Mouse (Mus musculus) left cerebral cortex, adult 9 months (tissue): ENCODE data around the gene Gab1.

ENCODE experiments used
- DNase-seq, 2 experiments: peaks; one replicate each; pipeline ENCODE4 v3.0.0; 2022; ENCODE audit warnings: low spot score in 2 of 2

Gene Gab1

DNA sequence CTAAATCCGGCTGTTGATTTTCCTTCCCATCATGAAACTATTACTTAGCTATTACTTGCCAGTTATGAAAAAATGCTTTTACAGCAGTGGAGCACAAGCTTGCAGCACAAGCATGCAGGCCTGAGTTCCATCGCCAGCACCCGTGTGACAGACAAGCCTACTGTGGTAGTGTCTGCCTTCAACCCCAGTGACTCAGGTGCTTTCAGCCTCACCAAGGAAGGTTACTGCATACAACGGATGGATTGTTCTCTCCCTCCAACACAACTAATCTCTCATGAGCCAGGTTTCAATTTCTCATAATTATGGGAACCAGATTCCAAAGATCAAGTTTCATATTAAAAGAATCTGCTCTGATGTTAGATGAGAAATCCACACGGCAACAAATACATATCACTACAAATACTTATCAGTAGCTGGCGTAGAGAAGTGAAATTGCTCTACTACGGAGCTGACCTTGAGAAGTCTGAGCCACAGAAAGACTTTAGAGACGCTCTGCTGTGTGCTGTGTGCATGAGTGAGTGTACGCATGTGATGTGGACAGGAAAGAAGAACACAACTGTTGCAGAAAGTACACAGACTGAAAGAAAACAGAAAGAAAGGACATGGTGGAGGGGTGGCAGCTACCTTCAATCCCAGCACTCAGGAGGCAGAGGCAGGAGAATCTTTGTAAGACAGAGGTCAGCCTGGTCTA is 36.4 kb downstream of the Gab1 start:
- no peak for DNase-seq

DNA sequence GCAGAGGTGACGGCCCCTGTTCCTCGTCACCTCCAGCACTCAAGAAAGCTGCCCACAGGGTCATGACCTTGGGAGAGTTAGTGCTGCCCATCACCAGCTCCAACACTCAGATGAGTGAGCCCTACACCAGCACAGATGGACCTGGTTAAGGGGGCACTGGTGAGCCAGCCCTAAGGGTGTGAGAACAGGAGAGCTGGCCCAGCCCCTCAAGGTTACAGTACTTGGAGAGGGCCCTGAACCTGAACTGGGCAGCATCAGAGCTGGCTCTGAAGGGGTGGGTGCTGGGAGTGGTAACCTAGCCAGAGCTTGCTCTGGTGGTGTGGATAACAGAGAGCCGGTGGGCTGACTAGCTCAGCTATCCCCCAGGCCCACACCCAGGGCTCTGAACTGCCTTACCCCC is 37.8 kb downstream of the Gab1 start:
- DNase-seq: no peak

DNA sequence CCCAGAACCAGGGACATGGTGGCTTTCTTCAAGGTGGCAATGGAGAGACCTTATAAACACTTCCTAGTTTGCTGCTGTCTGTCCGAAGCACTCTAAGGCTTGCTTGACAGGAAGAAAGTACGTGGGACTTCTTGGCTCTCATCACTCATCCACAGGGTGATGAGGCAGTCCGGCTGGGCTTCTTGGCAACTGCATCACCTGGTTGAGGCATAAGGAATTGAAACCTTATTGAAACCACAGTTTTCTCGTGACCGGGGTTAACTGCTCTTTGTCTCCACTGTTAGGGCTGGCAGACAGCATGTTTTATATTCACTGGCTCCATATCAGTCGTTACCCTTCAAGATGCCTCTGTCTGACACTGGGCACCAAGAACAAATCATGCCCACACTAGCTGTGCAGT is 40.2 kb downstream of the Gab1 start:
- no peak for DNase-seq

DNA sequence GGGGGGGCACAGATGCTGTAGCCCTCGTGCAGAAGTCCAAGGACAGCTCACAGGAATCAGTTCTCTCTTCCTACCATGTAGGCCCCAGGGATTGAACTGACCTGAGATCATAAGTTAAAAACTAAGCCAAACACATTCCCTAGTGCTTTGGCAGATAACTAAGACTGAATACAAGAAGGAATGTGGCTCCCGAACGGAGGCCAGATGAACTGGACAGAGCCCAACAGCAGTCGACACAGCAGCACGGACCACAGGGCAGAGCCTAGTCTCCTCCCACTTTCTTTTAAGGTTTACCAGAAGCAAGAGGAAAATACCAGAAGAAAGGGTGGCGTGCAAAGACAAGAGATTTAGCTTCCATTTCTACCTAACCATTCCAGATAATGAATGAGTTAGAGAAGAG is 42.1 kb downstream of the Gab1 start:
- no peak for DNase-seq

DNA sequence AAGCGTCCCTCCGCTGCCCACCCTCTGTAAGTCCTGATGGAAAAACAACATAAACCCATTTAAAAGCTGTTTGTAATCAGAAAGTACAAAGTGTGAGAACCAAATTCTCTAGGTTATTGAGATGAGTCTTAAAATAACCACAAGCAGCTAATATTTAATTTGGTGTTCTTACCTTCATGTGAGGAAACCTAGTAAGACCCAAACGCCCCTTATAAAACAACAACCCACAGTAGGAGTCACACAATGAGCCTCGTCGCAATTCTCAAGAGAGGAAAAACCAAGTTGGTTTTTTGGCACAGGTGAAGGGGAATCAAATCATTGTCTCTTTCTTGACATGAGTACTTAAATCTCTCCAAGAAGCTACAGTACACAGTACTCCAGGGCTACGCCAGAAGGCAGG is 44.9 kb downstream of the Gab1 start:
- DNase-seq: no peak

DNA sequence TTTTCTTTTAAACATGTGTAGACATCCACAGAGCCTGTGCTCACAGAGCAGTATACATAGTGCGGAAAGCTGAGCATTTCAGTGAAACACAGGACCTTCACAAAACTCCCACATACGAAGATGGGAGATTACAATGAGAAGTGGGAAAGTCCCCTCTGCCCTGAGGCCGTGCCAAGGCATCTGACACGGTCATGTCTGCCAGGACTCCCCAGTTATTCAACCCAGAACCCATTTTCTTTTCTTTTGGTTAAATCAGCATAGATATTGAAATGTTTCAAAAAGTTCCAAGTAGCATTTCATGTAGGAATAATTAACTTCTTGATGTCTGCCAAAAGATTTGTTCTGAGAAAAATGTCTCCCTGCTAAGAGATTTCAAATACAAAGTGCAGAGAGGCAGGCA is 45.9 kb downstream of the Gab1 start:
- no peak for DNase-seq

DNA sequence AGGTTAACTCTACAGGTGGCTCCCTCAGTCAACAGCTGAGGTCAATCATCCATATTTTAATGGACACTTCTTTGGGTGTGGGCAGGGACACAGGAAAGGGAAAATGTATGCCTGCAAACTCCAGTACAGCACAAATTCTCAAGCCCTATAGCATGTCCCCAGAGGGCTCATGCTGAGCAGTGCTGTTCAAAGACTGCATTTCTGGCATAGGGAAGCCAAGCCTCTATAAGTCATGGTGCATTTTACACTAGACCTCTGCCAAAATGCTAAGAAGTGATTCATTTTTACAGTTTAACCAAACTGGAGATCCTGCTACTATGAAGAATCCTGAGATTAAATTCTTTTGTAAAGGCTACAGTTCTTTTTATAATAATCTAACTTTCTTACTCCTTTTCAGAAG is 47.8 kb downstream of the Gab1 start:
- no peak for DNase-seq

DNA sequence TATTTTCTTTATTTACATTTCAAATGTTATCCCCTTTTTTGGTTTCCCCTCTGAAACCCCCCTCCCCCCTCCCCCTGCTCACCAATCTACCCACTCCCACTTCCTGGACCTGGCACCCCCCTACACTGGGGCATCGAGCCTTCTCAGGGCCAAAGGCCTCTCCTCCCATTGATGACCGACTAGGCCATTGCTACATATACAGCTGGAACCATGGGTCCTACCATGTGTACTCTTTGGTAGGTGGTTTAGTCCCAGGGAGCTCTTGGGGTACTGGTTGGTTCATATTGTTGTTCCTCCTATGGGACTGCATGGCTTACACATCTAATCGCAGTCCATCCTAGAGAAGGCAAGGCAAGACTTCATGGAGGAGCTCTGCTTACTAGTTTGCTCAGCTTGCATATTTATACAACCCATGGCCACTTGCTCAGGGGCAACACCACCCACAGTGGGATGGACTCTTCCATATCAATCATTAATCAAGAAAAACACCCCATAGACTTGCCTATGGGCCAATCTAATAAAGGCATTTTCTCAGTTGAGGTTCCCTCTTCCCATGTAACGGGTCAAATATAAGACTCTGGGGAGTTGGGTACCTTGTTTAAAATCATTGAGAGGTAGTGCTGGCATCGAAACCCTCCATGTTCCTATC is 48.3 kb downstream of the Gab1 start:
- no peak for DNase-seq

DNA sequence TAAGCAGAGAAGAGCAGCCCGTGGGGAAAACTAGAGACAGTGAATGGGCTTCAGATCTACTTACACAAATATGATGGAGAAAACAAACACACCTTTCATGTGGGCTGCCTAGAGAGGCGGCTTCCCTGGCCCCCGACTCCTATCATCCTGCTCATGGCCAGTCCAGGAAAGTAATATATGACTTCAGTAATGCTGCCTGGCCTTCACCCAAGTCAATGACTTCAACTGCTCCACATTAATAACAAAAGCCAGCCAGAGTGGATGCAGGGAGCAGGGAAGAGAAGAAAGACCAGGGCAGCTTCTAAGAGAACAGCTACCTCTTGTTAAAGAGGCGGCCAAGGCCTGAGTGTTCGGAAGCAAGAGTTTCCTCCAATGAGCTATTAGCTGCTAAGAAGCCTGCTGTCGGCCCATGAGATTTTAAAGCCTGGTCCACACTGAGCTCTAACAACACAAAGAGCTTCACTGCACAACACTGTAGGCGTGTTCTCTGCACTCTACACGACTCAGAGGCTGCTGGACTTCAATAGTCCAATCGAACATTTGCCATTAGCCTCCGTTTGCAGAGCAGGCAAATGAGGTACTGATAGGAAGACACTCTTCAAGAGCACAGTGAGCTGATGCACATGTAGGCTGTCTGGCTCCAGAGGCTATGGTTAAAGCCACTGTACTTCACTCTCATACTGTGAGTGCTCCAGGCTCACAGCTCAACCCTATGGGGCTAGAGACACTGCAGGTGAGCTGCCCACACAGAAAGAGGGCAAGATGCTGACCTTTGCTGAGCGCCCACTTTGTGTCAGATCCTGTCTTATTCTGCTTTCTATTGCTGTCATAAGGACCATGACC is 49.4 kb downstream of the Gab1 start:
- DNase-seq: no peak

DNA sequence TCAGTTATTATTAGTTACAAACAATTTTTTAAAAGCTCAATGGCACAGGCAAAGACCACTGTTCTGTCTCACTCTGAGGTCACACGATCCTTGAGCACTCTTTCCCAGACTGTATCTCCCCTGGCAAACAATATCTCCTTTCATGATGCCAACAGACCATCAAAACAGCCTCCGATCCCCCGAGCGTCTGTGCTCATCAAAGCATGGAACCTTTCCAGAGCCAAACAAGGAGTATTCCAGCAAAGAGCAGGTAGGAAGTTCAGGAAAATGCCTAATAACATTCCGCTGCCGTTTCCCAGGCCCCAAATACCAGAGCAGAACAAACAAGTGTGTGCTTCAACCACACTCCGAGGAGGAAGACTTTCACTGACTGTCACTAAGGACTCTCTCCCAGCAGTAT is 50.2 kb downstream of the Gab1 start:
- no peak for DNase-seq

DNA sequence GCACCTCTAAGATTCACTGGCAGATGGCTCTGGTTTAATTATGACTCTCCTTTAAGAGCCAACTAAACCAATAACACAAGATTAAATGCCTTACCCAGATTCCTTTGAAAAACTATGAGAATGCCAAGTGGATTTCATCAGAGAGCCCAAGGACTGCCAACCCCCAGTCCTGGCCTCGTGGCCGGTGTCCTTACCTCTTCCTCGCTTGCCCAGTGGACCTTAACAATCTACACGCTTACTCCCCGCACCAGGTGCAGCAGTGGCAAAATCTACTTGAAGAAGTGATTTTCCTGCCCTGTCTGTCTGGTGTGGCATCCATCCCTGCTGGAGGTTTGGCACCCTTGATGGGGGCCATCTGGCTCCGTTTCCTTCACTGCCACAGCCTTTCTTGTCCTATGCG is 53.3 kb downstream of the Gab1 start:
- DNase-seq: no peak

DNA sequence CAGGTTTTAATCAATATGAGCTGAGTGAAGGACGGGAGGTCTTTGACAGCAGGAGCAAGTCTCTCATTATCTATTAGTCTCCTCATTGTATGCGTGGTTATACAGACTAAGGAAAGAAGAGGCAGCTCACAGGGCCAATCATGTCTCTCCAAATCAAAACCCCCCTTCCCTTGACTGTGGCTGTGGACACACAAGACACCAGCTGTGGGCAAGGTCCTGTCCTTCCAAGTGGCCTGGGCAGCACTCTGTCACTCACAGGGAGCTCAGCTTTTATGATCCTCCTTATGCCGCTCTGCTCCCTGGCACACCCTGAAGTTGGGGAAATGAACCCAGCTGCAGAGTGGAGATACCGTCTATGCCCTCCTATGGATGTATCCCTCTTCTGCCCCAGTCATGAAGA is 55.2 kb downstream of the Gab1 start:
- DNase-seq: no peak

DNA sequence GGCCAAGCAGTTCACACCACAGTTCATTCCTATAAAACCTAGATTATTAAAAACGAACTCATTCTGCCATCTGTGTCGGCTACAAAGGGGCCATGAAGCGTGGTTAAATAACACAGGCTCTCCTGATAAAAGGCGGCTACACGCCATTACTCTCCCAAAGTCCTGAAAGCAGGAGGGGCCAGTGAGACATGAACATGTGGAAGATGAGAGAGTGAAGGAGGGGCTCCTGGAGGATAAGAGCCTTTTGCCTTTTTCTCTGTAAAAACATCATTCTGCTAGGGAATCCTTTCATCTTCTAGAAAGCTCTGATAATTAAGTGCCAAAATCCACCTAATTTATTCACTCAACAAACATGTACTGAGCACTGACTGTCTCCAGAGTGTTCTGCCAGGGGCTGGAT is 55.9 kb downstream of the Gab1 start:
- DNase-seq: no peak

DNA sequence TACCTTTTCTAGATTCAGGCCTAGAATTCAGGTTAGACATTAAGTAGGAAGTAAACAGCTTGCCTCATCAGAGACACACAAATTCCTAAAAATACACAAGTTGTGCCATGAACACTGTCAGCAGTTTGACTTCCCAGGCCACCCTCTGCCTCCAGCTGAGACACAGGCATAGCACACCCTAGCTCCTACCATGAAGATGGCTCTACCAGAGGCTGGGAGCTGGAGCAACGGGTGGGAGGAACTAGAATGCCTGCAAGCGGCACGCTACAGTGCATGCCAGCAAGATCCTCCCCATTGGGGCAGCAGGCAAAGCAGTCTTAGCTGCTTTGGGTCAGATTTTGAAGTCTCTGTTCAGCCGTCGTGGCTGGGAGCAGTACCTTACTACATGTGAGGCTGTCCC is 57.1 kb downstream of the Gab1 start:
- DNase-seq: no peak

DNA sequence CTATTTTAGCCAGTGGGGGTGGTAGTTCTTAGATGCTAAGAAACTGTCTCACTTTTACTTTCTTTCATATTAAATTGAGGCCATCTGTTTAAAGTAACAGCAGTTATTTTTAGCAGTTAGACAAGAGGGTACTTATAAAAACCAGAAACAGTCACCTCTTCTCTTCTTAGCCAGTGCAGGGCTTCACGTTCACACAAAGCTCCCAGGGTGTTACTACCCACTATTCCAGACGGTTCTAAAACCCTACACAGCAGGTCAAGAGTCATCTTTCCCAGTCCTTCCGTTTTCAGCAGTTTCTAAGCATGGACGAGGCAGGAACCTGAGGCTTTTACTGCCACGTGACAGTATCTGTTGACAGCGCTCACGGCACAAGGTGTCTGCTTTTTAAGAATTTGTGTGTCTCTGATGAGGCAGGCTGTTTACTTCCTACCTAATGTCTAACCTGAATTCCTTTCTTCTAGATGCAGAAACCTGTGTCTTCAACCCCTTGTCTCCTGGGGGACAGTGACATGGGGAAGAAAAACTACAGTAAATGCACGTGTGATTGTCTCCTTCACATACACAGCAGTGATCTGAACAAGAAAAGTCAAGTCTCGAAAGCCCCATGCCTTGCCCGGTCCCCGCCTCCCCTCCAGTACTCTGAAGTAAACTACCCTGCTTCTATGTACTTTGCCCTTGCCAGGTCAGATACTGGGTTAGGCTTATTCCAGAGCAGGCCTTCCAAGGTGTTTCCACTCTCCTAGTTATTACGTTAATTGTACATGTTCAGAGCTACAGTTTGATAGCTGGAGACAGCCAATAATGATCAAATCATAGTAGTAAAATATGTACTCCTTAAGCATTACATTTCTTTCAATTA is 58.7 kb downstream of the Gab1 start:
- DNase-seq: no peak

DNA sequence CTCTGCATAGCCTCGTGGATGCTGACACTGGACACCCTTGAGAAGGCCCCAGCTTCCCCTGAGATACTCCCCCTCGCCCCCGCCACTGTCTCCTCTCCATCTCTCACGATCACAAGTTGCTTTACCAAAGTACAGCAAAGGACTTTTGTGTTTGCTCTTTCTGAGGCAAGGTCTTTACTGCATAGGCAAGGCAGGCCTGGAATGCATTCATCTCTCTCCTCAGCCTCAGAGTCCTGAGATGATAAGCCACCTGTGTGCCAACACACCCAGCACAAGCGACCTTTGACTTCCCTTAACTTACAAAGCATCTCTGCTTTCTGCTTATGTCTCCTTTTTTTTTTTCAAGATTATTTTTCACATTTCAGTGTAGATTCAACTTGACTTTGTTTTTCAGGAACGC is 61.3 kb downstream of the Gab1 start:
- no peak for DNase-seq

DNA sequence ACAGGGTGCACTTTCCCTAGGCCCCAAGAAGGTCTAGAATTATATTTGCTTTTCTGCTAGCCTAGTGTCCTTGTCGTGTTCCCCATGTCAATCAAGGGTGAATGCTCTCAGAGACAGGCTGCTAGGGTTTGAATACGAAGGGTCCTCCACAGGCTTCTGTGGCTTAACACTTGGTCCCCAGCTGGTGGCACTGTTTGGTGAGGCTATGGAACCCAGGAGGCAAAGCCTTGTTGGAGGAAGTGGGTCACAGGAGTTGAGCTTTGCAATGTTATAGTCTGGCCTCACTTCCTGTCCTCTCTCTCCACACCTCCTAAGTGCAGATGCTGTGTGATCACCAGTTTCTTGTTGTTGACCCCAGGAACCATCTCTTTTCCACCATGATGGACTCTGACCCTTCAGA is 63.3 kb downstream of the Gab1 start:
- DNase-seq: no peak

DNA sequence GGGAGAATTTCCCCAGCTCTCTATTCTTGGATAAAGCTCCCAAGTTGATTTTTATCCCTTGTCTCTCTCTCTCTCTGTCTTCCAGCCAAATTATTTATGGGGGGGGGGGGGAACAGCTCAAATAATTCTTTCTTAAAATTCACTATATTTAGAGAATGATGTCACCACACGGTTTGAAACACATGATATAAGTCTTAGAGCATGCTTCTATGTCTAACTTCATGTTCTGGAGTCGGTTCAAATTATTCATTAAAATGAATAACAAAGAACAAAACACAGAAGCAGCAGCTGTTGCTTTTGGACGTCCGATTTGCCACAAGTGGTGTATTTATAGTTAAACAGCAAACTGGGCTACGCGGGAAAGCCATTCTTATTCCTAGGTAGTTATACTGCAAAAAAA is 65.1 kb downstream of the Gab1 start:
- no peak for DNase-seq

DNA sequence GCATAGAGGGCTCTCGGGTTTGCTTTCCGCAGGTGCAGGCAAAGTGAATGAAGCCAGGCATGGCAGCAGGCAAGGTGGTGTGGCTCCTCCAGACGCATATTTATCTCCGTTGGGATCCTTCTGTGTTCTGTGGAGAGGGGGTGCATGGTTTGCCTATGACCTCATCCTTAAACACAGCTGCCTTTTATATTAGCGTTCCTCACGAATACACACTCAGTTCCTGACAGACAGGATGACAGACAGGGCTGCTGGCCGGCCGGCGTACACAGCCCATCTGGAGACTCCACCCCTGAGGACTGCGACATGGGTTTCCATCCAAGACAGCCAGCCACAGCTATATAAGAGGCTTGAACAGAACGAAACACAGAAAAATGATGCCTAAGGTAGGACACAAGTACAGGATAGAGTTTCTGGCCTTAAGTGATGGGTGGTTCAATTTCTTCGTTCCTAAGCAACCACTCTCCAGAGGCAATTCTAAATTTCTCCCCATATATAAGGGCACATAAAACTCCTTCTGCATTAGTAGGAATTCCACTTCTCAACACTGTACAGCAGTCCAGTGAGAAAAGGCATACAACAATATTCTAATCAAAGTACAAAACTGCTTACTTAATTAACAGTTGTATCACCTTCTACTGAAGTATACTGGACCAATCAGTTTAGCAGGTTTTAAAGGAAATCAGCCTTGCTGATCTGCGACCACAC is 66.1 kb downstream of the Gab1 start:
- DNase-seq: no peak

DNA sequence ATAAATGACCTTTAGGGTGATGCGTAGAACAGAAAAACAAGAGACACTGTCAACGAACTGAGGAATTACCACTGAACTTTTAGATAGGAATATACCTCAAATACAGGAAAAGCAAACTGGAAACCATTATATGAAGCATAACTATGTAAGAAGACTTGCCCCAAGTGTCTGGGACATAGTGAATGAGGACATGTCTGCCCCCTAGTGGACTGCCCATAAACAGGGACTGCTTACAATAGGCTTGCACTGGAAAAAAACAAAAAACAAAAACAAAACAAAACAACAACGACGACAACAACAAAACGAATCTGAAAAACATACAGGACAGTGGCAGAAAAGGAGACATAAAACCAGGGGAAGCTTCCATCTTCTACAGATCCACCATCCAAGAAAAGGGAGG is 66.9 kb downstream of the Gab1 start:
- no peak for DNase-seq

DNA sequence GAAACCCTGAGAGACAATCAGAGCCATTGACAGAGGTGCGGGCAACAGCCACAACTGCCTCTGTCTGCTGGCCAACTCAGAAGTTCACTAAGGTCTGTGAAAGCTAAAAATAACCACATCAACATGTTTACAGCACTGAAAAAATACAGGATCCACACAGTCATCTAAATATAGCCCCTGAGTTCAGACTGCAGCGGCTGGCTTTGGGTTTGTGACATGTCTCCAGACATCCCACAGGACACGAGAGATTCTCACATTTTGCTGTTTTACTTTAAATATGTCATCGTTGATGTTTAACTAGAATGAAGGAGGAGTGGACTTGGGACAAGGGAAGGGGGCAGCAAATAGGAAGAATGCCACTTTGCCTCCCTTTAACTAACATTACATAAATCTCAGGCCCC is 68.7 kb downstream of the Gab1 start:
- no peak for DNase-seq

DNA sequence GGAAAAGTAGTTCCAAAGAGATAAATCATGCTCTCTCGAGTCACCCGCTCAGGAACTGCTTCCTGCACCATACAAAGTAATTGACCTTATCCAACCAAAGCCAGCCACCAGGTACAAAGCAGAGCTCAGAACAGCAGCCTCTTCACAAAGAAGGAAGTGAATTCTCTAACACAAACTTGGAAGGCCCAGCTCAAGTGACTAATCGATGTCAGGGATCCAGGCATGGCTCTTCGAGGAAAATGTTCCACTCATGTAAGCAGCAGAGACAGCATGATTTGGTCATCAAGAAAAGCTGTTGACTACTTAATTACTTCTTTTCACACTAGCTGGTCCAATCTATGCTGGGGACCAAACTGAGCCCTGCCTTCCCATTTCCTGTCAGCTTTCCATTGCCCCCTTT is 69.4 kb downstream of the Gab1 start:
- DNase-seq: no peak
